Mouse (Mus musculus) hindbrain, embryonic 11.5 days (tissue): ENCODE data around the gene Dock4. TPM values are rescaled to one million over a fixed set of nuclear protein-coding genes. Genes with fewer than 3 reads are reported as not detected.

ENCODE experiments used
- ATAC-seq: fragments of 200-750 bp; cut with Nextera tagmentation; 2 replicates; pipeline ENCODE4 v1.8.0; 2017; ENCODE audit warnings: mild to moderate bottlenecking, moderate TSS enrichment, moderate library complexity; ENCODE audit not compliant: low FRiP score
- DNase-seq: peaks from one replicate; pipeline ENCODE4 v3.0.0-alpha.2; 2015; ENCODE audit warnings: low spot score
- H3K27ac ChIP-seq: fragments of 300-500 bp; sonication (generic); 2 replicates; pipeline ENCODE4 v1.5.1; 2014; ENCODE audit warnings: mild to moderate bottlenecking, low read depth, low read length
- H3K27me3 ChIP-seq: fragments of 300-500 bp; sonication (generic); 2 replicates; pipeline ENCODE4 v1.6.1; 2014; ENCODE audit warnings: mild to moderate bottlenecking, low read length, moderate library complexity, mixed read lengths; ENCODE audit not compliant: control insufficient read depth, insufficient read depth
- H3K36me3 ChIP-seq: fragments of 300-500 bp; sonication (generic); 2 replicates; pipeline ENCODE4 v1.6.1; 2014; ENCODE audit warnings: mild to moderate bottlenecking, low read length, moderate library complexity, mixed read lengths; ENCODE audit not compliant: control insufficient read depth, insufficient read depth
- H3K4me1 ChIP-seq: fragments of 300-500 bp; sonication (generic); replicated peaks from 2 replicates; pipeline ENCODE4 v1.6.1; 2014; ENCODE audit warnings: low read length, mixed read lengths; ENCODE audit not compliant: control insufficient read depth, insufficient read depth
- H3K4me2 ChIP-seq: fragments of 300-500 bp; sonication (generic); replicated peaks from 2 replicates; pipeline ENCODE4 v1.6.1; 2014; ENCODE audit warnings: mild to moderate bottlenecking, low read depth, low read length
- H3K4me3 ChIP-seq: fragments of 300-500 bp; sonication (generic); 2 replicates; pipeline ENCODE4 v1.5.1; 2014; ENCODE audit warnings: low read depth, low read length
- H3K9ac ChIP-seq: fragments of 300-500 bp; sonication (generic); 2 replicates; pipeline ENCODE4 v1.6.1; 2014; ENCODE audit warnings: low read depth, low read length
- H3K9me3 ChIP-seq: fragments of 300-500 bp; sonication (generic); 2 replicates; pipeline ENCODE4 v1.6.1; 2016; ENCODE audit warnings: low read length; ENCODE audit not compliant: control insufficient read depth
- WGBS: fragments of 180-500 bp; shearing (Covaris S2); extraction: QIAGEN DNeasy Blood & Tissue Kit; methylation state at CpG from one replicate; pipeline ENCODE4 v1.1.7; 2014; 5-methylcytosine and 5-hydroxymethylcytosine counted together
- polyA plus RNA-seq: library from polyadenylated mRNA; unstranded; fragments of >200 nt; fragmentation: Nextera tagmentation; extraction: Ambion mirVana; gene quantifications from 2 replicates; pipeline ENCODE4 v1.2.1, GENCODE M21; 2014

Dock4 gene
- polyA plus RNA-seq, 1 experiment from 2014 or later, result 29.4 TPM

DNA sequence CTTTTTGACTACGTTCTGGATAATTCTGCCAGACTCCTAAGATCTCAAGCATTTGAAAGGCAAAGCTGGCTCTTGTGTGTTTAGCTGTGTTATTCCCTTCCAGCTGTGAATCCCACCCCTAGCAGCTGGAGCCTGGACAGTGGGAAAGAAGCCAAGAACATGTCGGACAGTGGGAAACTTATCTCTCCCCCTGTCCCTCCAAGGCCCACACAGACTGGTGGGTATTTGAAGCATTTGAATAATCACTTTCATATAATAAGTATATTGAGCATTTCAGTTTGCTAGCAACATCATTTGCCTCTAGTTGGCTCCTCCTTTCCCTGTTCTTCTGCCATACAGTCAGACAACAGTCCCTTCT, 392.6 kb downstream of the Dock4 start:
- Histone ChIP-seq H3K4me2 (no peak overlapping the region), H3K36me3 (no peaks in the 10 kb centered on the region), H3K9me3 (no peaks in the 10 kb centered on the region), H3K27ac (no peak overlapping the region), H3K27me3 (no peaks in the 10 kb centered on the region), H3K9ac (no peak overlapping the region), H3K4me3 (no peak overlapping the region), H3K4me1 (no peaks in the 10 kb centered on the region)
- DNase-seq, result no peak
- ATAC-seq, result no peak
- 76% methylated on average over 2 of the region's 2 CpGs for WGBS

DNA sequence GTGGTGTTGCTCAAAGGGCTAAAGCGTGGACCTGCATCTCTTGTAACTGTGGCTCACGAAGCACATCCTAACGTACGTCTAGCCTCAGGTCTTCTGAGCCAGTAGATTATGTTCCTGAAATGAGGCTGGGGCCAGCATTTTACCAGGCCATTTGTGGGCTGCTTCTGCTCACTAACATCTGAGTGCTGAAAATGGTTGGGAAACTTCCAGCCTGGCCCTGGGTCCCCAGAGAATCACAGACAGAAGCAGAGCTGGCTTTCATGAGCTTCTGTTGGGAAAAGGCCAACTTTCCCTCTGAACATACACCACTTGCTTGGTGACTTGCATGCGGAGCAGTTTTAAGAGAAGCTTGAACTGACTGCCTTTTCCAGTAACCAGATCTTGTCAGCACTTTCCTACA, 393.2 kb downstream of the Dock4 start:
- Histone ChIP-seq H3K9ac (no peak overlapping the region), H3K4me1 (no peaks in the 10 kb centered on the region), H3K9me3 (no peaks in the 10 kb centered on the region), H3K36me3 (no peaks in the 10 kb centered on the region), H3K27ac (no peak overlapping the region), H3K4me3 (no peak overlapping the region), H3K27me3 (no peaks in the 10 kb centered on the region), H3K4me2 (no peak overlapping the region)
- WGBS, result 95% methylated on average over 5 of the region's 5 CpGs
- DNase-seq, result no peak
- no peak for ATAC-seq

GRCm38 (mm10) chr12:40839817-40840216, 394.1 kb downstream of the Dock4 start:
- no peak for ATAC-seq
- no peak for DNase-seq
- Histone ChIP-seq H3K4me1 (no peaks in the 10 kb centered on the region), H3K9ac (no peak overlapping the region), H3K9me3 (no peaks in the 10 kb centered on the region), H3K27ac (no peak overlapping the region), H3K36me3 (no peaks in the 10 kb centered on the region), H3K4me3 (no peak overlapping the region), H3K4me2 (no peak overlapping the region), H3K27me3 (no peaks in the 10 kb centered on the region)
- WGBS, result 74% methylated on average over 4 of the region's 4 CpGs

- H3K27me3 ChIP-seq, result no peaks in the 10 kb centered on the region
- no peaks in the 10 kb centered on the region for H3K36me3 ChIP-seq
- no peaks in the 10 kb centered on the region for H3K9me3 ChIP-seq
- no peak overlapping the region for H3K4me3 ChIP-seq
- no peaks in the 10 kb centered on the region for H3K4me1 ChIP-seq
- 90% methylated on average over 10 of the region's 10 CpGs for WGBS
- ATAC-seq, result no peak
- H3K4me2 ChIP-seq, result no peak overlapping the region
- H3K27ac ChIP-seq, result no peak overlapping the region
- DNase-seq, result no peak
- no peak overlapping the region for H3K9ac ChIP-seq
Measured at GRCm38 (mm10) chr12:40842251-40842988, 396.7 kb downstream of the Dock4 start.

GRCm38 (mm10) chr12:40842991-40843390, 397.2 kb downstream of the Dock4 start:
- H3K9me3 ChIP-seq, result no peaks in the 10 kb centered on the region
- no peaks in the 10 kb centered on the region for H3K27me3 ChIP-seq
- DNase-seq, result no peak
- no peak overlapping the region for H3K27ac ChIP-seq
- WGBS, result 76% methylated on average over 5 of the region's 5 CpGs
- no peak for ATAC-seq
- no peaks in the 10 kb centered on the region for H3K4me1 ChIP-seq
- no peak overlapping the region for H3K4me3 ChIP-seq
- H3K36me3 ChIP-seq, result no peaks in the 10 kb centered on the region
- no peak overlapping the region for H3K9ac ChIP-seq
- H3K4me2 ChIP-seq, result no peak overlapping the region

GRCm38 (mm10) chr12:40843474-40844080, 397.8 kb downstream of the Dock4 start:
- H3K27me3 ChIP-seq, result no peaks in the 10 kb centered on the region
- H3K9ac ChIP-seq, result no peak overlapping the region
- H3K9me3 ChIP-seq, result no peaks in the 10 kb centered on the region
- no peak overlapping the region for H3K4me3 ChIP-seq
- no peak for ATAC-seq
- 85% methylated on average over 3 of the region's 3 CpGs for WGBS
- H3K27ac ChIP-seq, result no peak overlapping the region
- no peaks in the 10 kb centered on the region for H3K4me1 ChIP-seq
- no peaks in the 10 kb centered on the region for H3K36me3 ChIP-seq
- DNase-seq, result no peak
- H3K4me2 ChIP-seq, result no peak overlapping the region

DNA sequence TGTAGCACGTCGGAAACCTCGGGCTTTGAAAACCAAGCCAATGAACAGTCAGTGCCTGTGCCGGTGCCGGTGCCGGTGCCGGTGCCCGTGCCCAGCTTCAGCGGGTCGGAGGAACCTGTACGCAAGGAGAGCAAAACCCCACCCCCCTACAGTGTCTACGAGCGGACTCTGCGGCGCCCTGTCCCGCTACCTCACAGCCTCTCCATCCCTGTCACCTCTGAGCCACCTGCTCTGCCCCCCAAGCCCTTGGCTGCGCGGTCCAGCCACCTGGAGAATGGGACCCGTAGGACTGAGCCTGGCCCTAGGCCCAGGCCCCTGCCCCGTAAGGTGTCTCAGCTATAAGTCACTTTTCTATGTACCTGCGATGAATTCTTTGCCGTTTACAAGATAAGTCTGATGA, 398.6 kb downstream of the Dock4 start:
- Histone ChIP-seq H3K4me3 (no peak overlapping the region), H3K27me3 (no peaks in the 10 kb centered on the region), H3K4me1 (no peaks in the 10 kb centered on the region), H3K9me3 (no peaks in the 10 kb centered on the region), H3K36me3 (no peaks in the 10 kb centered on the region), H3K27ac (no peak overlapping the region), H3K4me2 (no peak overlapping the region), H3K9ac (no peak overlapping the region)
- no peak for ATAC-seq
- no peak for DNase-seq
- 92% methylated on average over 22 of the region's 22 CpGs for WGBS

DNA sequence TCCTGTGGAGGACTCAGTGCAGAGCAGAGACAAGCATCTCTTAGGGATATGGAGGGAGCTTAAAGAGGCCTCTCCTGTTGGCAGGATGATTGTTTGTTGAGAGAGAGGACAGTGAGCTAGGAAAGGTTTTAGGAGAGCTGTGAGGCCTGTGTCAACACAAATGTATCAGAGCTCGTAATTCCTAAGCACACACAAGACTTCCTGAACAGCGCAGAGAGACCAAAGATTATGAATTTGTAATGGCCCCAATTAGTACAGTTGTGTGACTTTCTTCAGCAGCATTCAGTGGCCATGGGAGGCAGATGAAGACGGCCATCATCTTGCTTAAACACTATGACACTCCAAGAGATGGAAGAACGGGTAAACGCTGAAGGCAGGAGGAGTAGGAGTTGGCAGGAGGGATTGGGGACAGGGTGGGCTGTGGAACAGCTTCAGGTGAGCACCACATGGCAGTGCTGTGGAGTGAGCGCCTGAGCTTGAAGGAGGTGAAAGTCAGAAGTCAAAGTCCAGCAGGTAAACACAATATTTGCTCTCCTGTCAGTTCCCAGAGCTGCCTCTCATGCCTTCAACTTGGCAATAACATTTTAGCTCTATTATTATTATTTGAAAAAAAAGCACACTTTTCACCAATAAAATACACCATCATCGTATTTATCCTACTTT, 409.1 kb downstream of the Dock4 start:
- H3K4me1 ChIP-seq, result no peaks in the 10 kb centered on the region
- no peak overlapping the region for H3K27ac ChIP-seq
- no peaks in the 10 kb centered on the region for H3K36me3 ChIP-seq
- no peaks in the 10 kb centered on the region for H3K9me3 ChIP-seq
- DNase-seq (no peak), ATAC-seq (no peak)
- no peak overlapping the region for H3K9ac ChIP-seq
- H3K4me3 ChIP-seq, result no peak overlapping the region
- WGBS, result 91% methylated on average over 7 of the region's 7 CpGs
- no peaks in the 10 kb centered on the region for H3K27me3 ChIP-seq
- no peak overlapping the region for H3K4me2 ChIP-seq

DNA sequence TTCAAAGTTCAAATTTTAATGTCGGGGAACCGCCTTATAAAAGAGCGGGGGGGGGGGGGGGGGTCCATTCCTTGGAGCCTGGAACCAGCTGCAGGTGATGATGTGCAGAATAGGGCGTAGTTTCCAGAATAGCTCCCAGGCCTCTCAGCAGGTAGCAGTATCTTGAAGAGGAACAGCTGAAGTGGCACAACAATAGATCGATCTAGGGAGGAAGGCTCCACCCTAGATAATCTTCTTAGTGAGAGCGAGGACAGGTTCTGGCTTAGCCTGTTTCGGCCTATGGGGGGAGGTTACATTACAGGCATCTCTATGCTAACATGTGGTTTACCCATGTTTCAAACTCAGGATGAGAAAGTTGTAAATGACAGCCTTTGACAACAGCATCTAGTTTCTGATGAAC, 411.7 kb downstream of the Dock4 start:
- Histone ChIP-seq H3K4me2 (no peak overlapping the region), H3K27me3 (no peaks in the 10 kb centered on the region), H3K4me3 (no peak overlapping the region), H3K4me1 (no peaks in the 10 kb centered on the region), H3K36me3 (no peaks in the 10 kb centered on the region), H3K9ac (no peak overlapping the region), H3K27ac (no peak overlapping the region), H3K9me3 (no peaks in the 10 kb centered on the region)
- WGBS, result 85% methylated on average over 6 of the region's 7 CpGs
- ATAC-seq, result no peak
- DNase-seq, result no peak
